Mouse (Mus musculus): ENCODE measurements around the gene Med24.

The Med24 gene

GRCm38 (mm10) chr11:98767276-98767675 lies 38.0 kb upstream of the Med24 start:
- H3K4me3 ChIP-seq (replicated peaks; ENCODE audit: low read length), result peak overlapping the region; percentile 39; the same call in 1 of the 2 replicates
- peaks cover 44% of the 10 kb centered on the region for H3K36me3 ChIP-seq (ENCODE audit: insufficient read depth, low read length)
- TF ChIP-seq CTCF (conservative IDR thresholded peaks at IDR 0.05; ENCODE audit: low read length) (no peak), POU5F1 (IDR thresholded peaks at IDR 0.05; ENCODE audit: borderline replicate concordance, low read length) (no peak), NANOG (IDR thresholded peaks at IDR 0.05; ENCODE audit: borderline replicate concordance, low read length) (no peak)
- H3K4me1 ChIP-seq (replicated peaks; ENCODE audit: low read depth, low read length), result peaks cover 90% of the 10 kb centered on the region
- H3K27me3 ChIP-seq (ENCODE audit: insufficient read depth, low read length), result peaks cover 8% of the 10 kb centered on the region; the same call in 1 of the 2 replicates
- no peaks in the 10 kb centered on the region for H3K9me3 ChIP-seq (ENCODE audit: low read length)

- peaks cover 5% of the 10 kb centered on the region; the same call in 1 of the 2 replicates for H3K27me3 ChIP-seq (ENCODE audit: insufficient read depth, low read length)
- TF ChIP-seq POU5F1 (IDR thresholded peaks at IDR 0.05; ENCODE audit: borderline replicate concordance, low read length) (no peak), CTCF (conservative IDR thresholded peaks at IDR 0.05; ENCODE audit: low read length) (no peak), NANOG (IDR thresholded peaks at IDR 0.05; ENCODE audit: borderline replicate concordance, low read length) (no peak)
- no peaks in the 10 kb centered on the region for H3K9me3 ChIP-seq (ENCODE audit: low read length)
- H3K36me3 ChIP-seq (ENCODE audit: insufficient read depth, low read length), result peaks cover 40% of the 10 kb centered on the region
- peak overlapping the region; percentile 39; the same call in 1 of the 2 replicates for H3K4me3 ChIP-seq (replicated peaks; ENCODE audit: low read length)
- H3K4me1 ChIP-seq (replicated peaks; ENCODE audit: low read depth, low read length), result peaks cover 94% of the 10 kb centered on the region
These were observed 37.6 kb upstream of the Med24 start for GRCm38 (mm10) chr11:98766816-98767215.

GRCm38 (mm10) chr11:98766346-98766745 lies 37.1 kb upstream of the Med24 start:
- Histone ChIP-seq H3K4me1 (replicated peaks; ENCODE audit: low read depth, low read length) (peaks cover 96% of the 10 kb centered on the region), H3K4me3 (replicated peaks; ENCODE audit: low read length) (no peak overlapping the region), H3K36me3 (ENCODE audit: insufficient read depth, low read length) (peaks cover 35% of the 10 kb centered on the region), H3K27me3 (ENCODE audit: insufficient read depth, low read length) (peaks cover 5% of the 10 kb centered on the region; the same call in 1 of the 2 replicates), H3K9me3 (ENCODE audit: low read length) (no peaks in the 10 kb centered on the region)
- no peak for TF ChIP-seq NANOG (IDR thresholded peaks at IDR 0.05; ENCODE audit: borderline replicate concordance, low read length)
- no peak for TF ChIP-seq POU5F1 (IDR thresholded peaks at IDR 0.05; ENCODE audit: borderline replicate concordance, low read length)
- TF ChIP-seq CTCF (conservative IDR thresholded peaks at IDR 0.05; ENCODE audit: low read length), result no peak

DNA sequence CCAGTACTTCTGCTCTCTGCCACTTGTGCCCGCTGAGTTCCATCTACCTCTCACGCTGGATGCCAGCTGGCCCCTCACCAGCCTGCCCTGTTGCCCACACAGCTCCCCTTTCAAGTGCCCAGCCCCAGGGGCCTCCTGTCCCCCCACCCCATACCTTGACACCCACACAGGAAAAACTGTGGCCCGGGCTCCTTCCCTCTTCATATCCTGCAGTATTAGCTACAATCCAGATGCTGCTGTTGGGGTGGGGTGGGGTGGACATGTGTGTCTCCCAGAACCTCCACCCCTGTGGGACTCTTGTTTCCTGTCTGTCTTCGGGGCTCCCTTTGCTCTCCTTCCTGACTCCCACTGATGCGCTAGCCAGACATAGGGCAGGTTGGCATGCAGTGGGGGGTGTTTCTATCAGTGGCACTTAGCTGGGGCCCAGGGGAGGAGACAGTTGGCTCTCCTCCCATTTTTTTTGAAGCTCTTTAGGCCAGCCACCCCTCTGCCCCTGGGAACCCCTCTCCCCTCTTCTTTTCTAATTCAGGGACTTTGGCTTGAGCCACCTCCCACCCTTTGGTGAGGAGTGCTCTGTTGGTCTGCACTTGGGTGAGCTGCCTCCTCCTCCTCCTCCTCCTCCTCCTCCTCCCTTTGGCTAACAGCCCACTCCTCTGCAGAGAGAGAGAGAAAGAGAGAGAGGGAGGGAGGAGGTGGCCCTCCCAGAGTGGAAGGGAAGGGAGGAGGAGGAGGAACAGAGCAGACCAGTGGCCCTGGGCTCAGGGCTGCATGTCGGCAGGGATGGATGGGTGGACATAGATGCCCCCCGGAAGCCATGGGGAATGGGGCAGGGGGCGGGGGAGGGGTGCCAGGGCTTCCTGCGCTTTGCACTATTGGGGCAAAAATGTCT lies 36.4 kb upstream of the Med24 start:
- no peak overlapping the region for H3K4me3 ChIP-seq (replicated peaks; ENCODE audit: low read length)
- TF ChIP-seq CTCF (conservative IDR thresholded peaks at IDR 0.05; ENCODE audit: low read length), result no peak
- no peak for TF ChIP-seq POU5F1 (IDR thresholded peaks at IDR 0.05; ENCODE audit: borderline replicate concordance, low read length)
- TF ChIP-seq NANOG (IDR thresholded peaks at IDR 0.05; ENCODE audit: borderline replicate concordance, low read length), result no peak
- H3K9me3 ChIP-seq (ENCODE audit: low read length), result peaks cover 2% of the 10 kb centered on the region; the same call in 1 of the 2 replicates
- peaks cover 89% of the 10 kb centered on the region for H3K4me1 ChIP-seq (replicated peaks; ENCODE audit: low read depth, low read length)
- peaks cover 5% of the 10 kb centered on the region; the same call in 1 of the 2 replicates for H3K27me3 ChIP-seq (ENCODE audit: insufficient read depth, low read length)
- peaks cover 30% of the 10 kb centered on the region for H3K36me3 ChIP-seq (ENCODE audit: insufficient read depth, low read length)

- Histone ChIP-seq H3K27me3 (ENCODE audit: insufficient read depth, low read length) (peaks cover 5% of the 10 kb centered on the region; the same call in 1 of the 2 replicates), H3K4me1 (replicated peaks; ENCODE audit: low read depth, low read length) (peaks cover 80% of the 10 kb centered on the region), H3K9me3 (ENCODE audit: low read length) (peaks cover 4% of the 10 kb centered on the region; the same call in 1 of the 2 replicates), H3K4me3 (replicated peaks; ENCODE audit: low read length) (peak overlapping the region; percentile 78), H3K36me3 (ENCODE audit: insufficient read depth, low read length) (peaks cover 23% of the 10 kb centered on the region)
- TF ChIP-seq NANOG (IDR thresholded peaks at IDR 0.05; ENCODE audit: borderline replicate concordance, low read length) (no peak), POU5F1 (IDR thresholded peaks at IDR 0.05; ENCODE audit: borderline replicate concordance, low read length) (no peak), CTCF (conservative IDR thresholded peaks at IDR 0.05; ENCODE audit: low read length) (no peak)
These were observed 35.5 kb upstream of the Med24 start for GRCm38 (mm10) chr11:98764746-98765145.

GRCm38 (mm10) chr11:98764091-98764490 lies 34.9 kb upstream of the Med24 start:
- Histone ChIP-seq H3K36me3 (ENCODE audit: insufficient read depth, low read length) (peaks cover 17% of the 10 kb centered on the region), H3K9me3 (ENCODE audit: low read length) (peaks cover 4% of the 10 kb centered on the region; the same call in 1 of the 2 replicates), H3K27me3 (ENCODE audit: insufficient read depth, low read length) (peaks cover 5% of the 10 kb centered on the region; the same call in 1 of the 2 replicates), H3K4me3 (replicated peaks; ENCODE audit: low read length) (peak overlapping the region; percentile 78), H3K4me1 (replicated peaks; ENCODE audit: low read depth, low read length) (peaks cover 73% of the 10 kb centered on the region)
- TF ChIP-seq NANOG (IDR thresholded peaks at IDR 0.05; ENCODE audit: borderline replicate concordance, low read length) (no peak), CTCF (conservative IDR thresholded peaks at IDR 0.05; ENCODE audit: low read length) (no peak), POU5F1 (IDR thresholded peaks at IDR 0.05; ENCODE audit: borderline replicate concordance, low read length) (no peak)

DNA sequence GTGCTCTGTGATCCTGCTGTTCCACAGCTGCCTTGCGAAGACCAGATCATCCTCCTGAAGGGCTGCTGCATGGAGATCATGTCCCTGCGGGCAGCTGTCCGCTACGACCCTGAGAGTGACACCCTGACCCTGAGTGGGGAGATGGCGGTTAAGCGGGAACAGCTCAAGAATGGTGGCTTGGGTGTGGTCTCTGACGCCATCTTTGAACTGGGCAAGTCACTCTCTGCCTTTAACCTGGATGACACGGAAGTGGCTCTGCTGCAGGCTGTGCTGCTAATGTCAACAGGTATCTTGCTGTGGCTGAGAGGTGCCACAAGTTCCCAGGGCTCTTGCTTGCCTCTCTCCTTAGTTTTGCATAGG lies 34.2 kb upstream of the Med24 start:
- peaks cover 4% of the 10 kb centered on the region; the same call in 1 of the 2 replicates for H3K9me3 ChIP-seq (ENCODE audit: low read length)
- H3K36me3 ChIP-seq (ENCODE audit: insufficient read depth, low read length), result peaks cover 11% of the 10 kb centered on the region
- no peak for TF ChIP-seq NANOG (IDR thresholded peaks at IDR 0.05; ENCODE audit: borderline replicate concordance, low read length)
- TF ChIP-seq POU5F1 (IDR thresholded peaks at IDR 0.05; ENCODE audit: borderline replicate concordance, low read length), result no peak
- TF ChIP-seq CTCF (conservative IDR thresholded peaks at IDR 0.05; ENCODE audit: low read length), result no peak
- peak overlapping the region; percentile 78 for H3K4me3 ChIP-seq (replicated peaks; ENCODE audit: low read length)
- H3K4me1 ChIP-seq (replicated peaks; ENCODE audit: low read depth, low read length), result peaks cover 67% of the 10 kb centered on the region
- H3K27me3 ChIP-seq (ENCODE audit: insufficient read depth, low read length), result 0 out of 2 replicates have a peak, but pooled peaks cover under 1% of the 10 kb centered on the region

DNA sequence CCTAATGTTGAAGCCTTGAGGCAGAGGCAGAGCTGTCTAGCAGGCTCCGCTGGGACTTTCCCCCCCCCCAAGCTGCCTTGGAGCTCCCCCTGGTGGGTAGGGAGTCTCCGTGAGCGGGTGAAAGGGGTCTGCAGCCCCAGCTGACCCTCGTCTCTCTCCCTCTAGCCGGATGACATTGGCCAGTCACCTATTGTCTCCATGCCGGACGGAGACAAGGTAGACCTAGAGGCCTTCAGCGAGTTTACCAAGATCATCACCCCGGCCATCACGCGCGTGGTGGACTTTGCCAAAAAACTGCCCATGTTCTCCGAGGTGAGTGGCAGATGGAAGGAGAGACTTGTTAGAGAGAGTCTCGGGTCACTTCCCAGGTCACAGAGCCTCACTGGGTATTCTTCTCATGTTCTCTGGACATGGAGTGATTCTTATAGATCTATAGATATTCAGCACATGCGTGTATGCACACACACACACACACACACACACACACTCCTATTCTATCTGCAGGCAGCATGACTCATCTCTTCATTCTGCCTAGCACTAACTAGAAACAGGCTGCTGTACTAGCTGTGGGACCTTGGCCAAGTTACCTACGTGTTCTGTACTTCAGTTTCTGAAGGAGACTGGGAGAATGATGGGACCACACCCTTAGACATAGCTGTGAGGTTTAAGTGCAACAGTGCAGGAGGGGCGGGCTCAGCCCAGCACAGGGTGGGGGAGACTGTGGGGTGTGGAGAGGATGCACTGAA lies 33.7 kb upstream of the Med24 start:
- Histone ChIP-seq H3K36me3 (ENCODE audit: insufficient read depth, low read length) (peaks cover 5% of the 10 kb centered on the region; the same call in 1 of the 2 replicates), H3K27me3 (ENCODE audit: insufficient read depth, low read length) (no peaks in the 10 kb centered on the region), H3K4me3 (replicated peaks; ENCODE audit: low read length) (peak overlapping the region; percentile 78), H3K9me3 (ENCODE audit: low read length) (peaks cover 4% of the 10 kb centered on the region; the same call in 1 of the 2 replicates), H3K4me1 (replicated peaks; ENCODE audit: low read depth, low read length) (peaks cover 61% of the 10 kb centered on the region)
- no peak for TF ChIP-seq POU5F1 (IDR thresholded peaks at IDR 0.05; ENCODE audit: borderline replicate concordance, low read length)
- peak; percentile 72 for TF ChIP-seq CTCF (conservative IDR thresholded peaks at IDR 0.05; ENCODE audit: low read length)
- TF ChIP-seq NANOG (IDR thresholded peaks at IDR 0.05; ENCODE audit: borderline replicate concordance, low read length), result no peak

Measured in E14TG2a.4 (cell line).